Mouse (Mus musculus): ENCODE measurements at regions not wholly inside any gene's neighbourhood (a gene's known extent, or its start where the extent isn't known, plus 50 kb on each side); places are given as distances from the start of the nearest gene placed in this dataset.

DNA sequence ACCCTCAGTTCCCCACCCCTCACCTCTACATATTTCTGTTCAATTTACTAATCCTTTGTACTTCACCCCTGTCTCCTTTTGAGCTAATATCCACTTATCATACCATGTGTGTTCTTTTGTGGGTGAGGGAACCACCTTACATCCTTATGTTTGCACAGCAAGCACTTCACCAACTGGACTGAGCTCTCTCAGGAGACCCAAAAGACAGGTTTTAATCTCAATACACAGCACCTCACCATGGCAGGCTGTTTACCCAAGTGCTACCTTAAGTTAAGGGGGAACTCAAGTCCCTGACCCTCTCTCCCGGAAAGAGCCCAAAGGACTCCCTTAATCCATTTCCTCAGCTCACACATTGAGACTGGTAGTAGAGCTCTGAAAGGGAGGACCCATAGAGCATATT is 62.3 kb upstream of the Agr3 start:
- Histone ChIP-seq H3K27ac (no peak overlapping the region), H3K4me3 (no peak overlapping the region), H3K36me3 (no peaks in the 10 kb centered on the region), H3K9me3 (no peaks in the 10 kb centered on the region), H3K4me1 (no peaks in the 10 kb centered on the region), H3K9ac (no peak overlapping the region), H3K27me3 (no peaks in the 10 kb centered on the region), H3K4me2 (replicated peaks) (no peak overlapping the region)
- no peak for ATAC-seq (ENCODE audit: insufficient number of reproducible peaks, insufficient read depth, low FRiP score, low TSS enrichment)
- 83% methylated on average over 1 of the region's 1 CpGs for WGBS

DNA sequence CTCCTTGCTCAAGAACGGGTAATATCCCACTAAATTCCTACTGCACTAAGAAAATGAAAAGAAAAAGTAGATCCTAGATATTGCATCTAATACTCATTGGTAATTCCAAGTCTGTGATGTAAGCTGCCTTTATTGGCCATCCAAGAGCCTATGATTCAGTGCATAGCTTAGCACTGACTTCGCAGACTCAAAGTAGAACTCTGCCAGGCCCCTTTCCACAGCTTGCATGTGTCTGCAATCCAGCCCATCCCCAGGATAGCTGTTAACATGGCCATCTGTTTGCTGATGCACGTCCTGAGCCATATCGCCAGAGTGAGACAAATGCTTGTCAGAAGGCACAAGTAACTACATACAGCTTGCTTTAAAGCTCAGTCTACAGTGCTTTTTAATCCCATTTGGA is 72.3 kb upstream of the Agr3 start:
- H3K27ac ChIP-seq, result no peak overlapping the region
- WGBS, result 84% methylated on average over 4 of the region's 4 CpGs
- ATAC-seq (ENCODE audit: insufficient number of reproducible peaks, insufficient read depth, low FRiP score, low TSS enrichment), result no peak

DNA sequence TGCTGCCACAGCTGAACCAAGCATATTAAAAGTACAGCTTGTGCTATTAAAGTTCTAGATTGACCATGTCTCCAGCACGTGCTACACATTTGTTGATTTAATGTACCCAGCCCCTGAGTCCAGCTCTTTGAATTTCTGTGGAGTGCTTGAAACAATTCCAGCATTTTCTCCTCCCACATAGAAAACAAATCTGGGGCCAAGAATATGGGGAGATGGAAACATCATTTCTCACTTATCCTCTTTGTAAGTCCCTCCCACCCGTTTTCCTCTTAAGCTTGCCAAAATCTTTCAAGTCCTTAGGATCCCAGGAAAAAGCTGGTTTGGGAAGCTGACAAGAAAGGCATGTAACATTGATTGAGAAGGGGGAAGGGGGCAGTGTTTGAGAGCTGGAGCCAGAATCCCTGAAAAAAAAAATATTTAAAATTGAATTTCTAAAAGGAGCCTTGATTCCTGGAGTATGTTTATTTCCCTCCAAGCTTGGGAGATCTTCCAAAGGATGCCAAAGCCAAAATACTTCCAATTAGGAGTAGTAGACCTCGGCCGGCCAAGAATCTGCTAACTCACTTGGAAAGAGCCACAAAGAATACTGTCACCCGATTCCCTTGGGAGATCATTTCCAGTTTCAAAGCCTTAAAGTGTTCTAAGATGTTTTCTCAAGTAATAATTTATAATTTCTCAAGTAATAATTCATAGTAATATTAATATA is 78.4 kb upstream of the Agr3 start:
- no peak overlapping the region for H3K4me3 ChIP-seq
- ATAC-seq (ENCODE audit: insufficient number of reproducible peaks, insufficient read depth, low FRiP score, low TSS enrichment), result no peak
- no peak overlapping the region for H3K27ac ChIP-seq

More for the DNA sequence above, 72.3 kb upstream of the Agr3 start:
- no peaks in the 10 kb centered on the region for H3K36me3 ChIP-seq
- H3K9ac ChIP-seq, result no peak overlapping the region
- no peak overlapping the region for H3K4me3 ChIP-seq
- H3K9me3 ChIP-seq, result no peaks in the 10 kb centered on the region
- H3K27me3 ChIP-seq, result no peaks in the 10 kb centered on the region
- no peak overlapping the region for H3K4me2 ChIP-seq (replicated peaks)
- H3K4me1 ChIP-seq, result no peaks in the 10 kb centered on the region

DNA sequence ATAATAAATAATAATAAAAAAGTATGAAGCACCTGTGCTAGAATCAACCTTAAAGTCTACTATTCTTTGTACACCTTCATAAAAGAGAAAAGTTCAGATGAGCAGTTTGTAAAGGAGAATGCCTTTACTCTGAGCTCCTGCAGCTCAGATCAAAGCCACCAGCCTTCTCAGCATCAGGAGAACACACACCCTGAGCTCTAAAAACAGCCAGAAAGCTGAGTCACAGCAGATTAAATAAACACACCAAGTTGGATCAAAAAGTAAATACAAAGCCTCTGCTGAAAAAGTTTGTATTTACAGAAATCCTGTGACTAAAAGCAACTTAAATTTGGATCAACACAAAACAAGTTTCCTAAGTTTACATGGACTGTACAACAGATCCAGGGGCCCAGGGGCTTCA is 88.5 kb upstream of the Agr3 start:
- Histone ChIP-seq H3K27me3 (no peaks in the 10 kb centered on the region), H3K9ac (no peak overlapping the region), H3K4me2 (replicated peaks) (no peak overlapping the region), H3K27ac (no peak overlapping the region), H3K4me3 (no peak overlapping the region), H3K36me3 (no peaks in the 10 kb centered on the region), H3K9me3 (no peaks in the 10 kb centered on the region), H3K4me1 (no peaks in the 10 kb centered on the region)
- ATAC-seq (ENCODE audit: insufficient number of reproducible peaks, insufficient read depth, low FRiP score, low TSS enrichment), result no peak

More for the DNA sequence above, 78.4 kb upstream of the Agr3 start:
- Histone ChIP-seq H3K9ac (no peak overlapping the region), H3K36me3 (no peaks in the 10 kb centered on the region), H3K9me3 (no peaks in the 10 kb centered on the region), H3K4me2 (replicated peaks) (no peak overlapping the region), H3K4me1 (no peaks in the 10 kb centered on the region), H3K27me3 (no peaks in the 10 kb centered on the region)
- WGBS, result 72% methylated on average over 5 of the region's 5 CpGs

- Histone ChIP-seq H3K27ac (no peak overlapping the region), H3K4me2 (replicated peaks) (no peak overlapping the region), H3K4me1 (no peaks in the 10 kb centered on the region), H3K9me3 (no peaks in the 10 kb centered on the region), H3K9ac (no peak overlapping the region), H3K4me3 (no peak overlapping the region), H3K27me3 (no peaks in the 10 kb centered on the region), H3K36me3 (no peaks in the 10 kb centered on the region)
- 62% methylated on average over 3 of the region's 3 CpGs for WGBS
- no peak for ATAC-seq (ENCODE audit: insufficient number of reproducible peaks, insufficient read depth, low FRiP score, low TSS enrichment)
Observed at GRCm38 (mm10) chr12:35833285-35833684, 92.1 kb upstream of the Agr3 start.

GRCm38 (mm10) chr12:35831922-35832512 is 93.4 kb upstream of the Agr3 start:
- H3K27me3 ChIP-seq, result no peaks in the 10 kb centered on the region
- no peaks in the 10 kb centered on the region for H3K9me3 ChIP-seq
- H3K4me2 ChIP-seq (replicated peaks), result no peak overlapping the region
- H3K4me1 ChIP-seq, result no peaks in the 10 kb centered on the region
- H3K27ac ChIP-seq, result no peak overlapping the region
- 84% methylated on average over 2 of the region's 2 CpGs for WGBS
- no peak overlapping the region for H3K4me3 ChIP-seq
- H3K9ac ChIP-seq, result no peak overlapping the region
- no peaks in the 10 kb centered on the region for H3K36me3 ChIP-seq
- no peak for ATAC-seq (ENCODE audit: insufficient number of reproducible peaks, insufficient read depth, low FRiP score, low TSS enrichment)

- no peak for ATAC-seq (ENCODE audit: insufficient number of reproducible peaks, insufficient read depth, low FRiP score, low TSS enrichment)
- H3K9me3 ChIP-seq, result no peaks in the 10 kb centered on the region
- H3K4me1 ChIP-seq, result no peaks in the 10 kb centered on the region
- H3K9ac ChIP-seq, result no peak overlapping the region
- H3K27me3 ChIP-seq, result no peaks in the 10 kb centered on the region
- H3K36me3 ChIP-seq, result no peaks in the 10 kb centered on the region
- 11% methylated on average over 5 of the region's 5 CpGs for WGBS
- no peak overlapping the region for H3K4me3 ChIP-seq
- H3K4me2 ChIP-seq (replicated peaks), result no peak overlapping the region
- no peak overlapping the region for H3K27ac ChIP-seq
Observed at GRCm38 (mm10) chr12:35831268-35831667, 94.2 kb upstream of the Agr3 start.

GRCm38 (mm10) chr12:35827797-35828196 is 97.6 kb upstream of the Agr3 start:
- no peaks in the 10 kb centered on the region for H3K36me3 ChIP-seq
- no peaks in the 10 kb centered on the region for H3K9me3 ChIP-seq
- H3K4me2 ChIP-seq (replicated peaks), result no peak overlapping the region
- WGBS, result 68% methylated on average over 2 of the region's 2 CpGs
- no peak for ATAC-seq (ENCODE audit: insufficient number of reproducible peaks, insufficient read depth, low FRiP score, low TSS enrichment)
- no peak overlapping the region for H3K4me3 ChIP-seq
- no peak overlapping the region for H3K9ac ChIP-seq
- H3K27me3 ChIP-seq, result no peaks in the 10 kb centered on the region
- peaks cover 9% of the 10 kb centered on the region for H3K4me1 ChIP-seq
- no peak overlapping the region for H3K27ac ChIP-seq

DNA sequence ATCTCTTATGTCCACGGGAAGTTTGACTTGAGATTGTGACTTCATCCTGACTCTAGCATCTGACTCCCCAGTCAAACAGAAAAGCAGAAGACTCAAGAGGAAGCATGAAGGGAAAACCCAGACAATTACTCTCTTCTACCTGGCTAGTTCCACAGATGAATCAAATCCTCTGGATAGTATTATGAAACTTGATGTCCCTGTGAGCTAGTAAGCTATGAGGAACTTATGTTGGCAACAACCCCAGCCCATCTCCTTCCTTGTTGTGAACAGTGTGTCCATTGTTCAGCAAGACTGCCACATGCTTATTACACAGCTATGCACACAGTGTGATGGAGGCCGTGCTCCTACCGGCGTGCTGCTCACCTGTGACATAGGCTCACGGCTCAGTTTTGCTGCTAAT is 98.4 kb upstream of the Agr3 start:
- peaks cover 9% of the 10 kb centered on the region for H3K4me1 ChIP-seq
- H3K27me3 ChIP-seq, result no peaks in the 10 kb centered on the region
- no peak for ATAC-seq (ENCODE audit: insufficient number of reproducible peaks, insufficient read depth, low FRiP score, low TSS enrichment)
- no peak overlapping the region for H3K4me3 ChIP-seq
- no peak overlapping the region for H3K9ac ChIP-seq
- WGBS, result 85% methylated on average over 5 of the region's 5 CpGs
- no peaks in the 10 kb centered on the region for H3K36me3 ChIP-seq
- H3K27ac ChIP-seq, result no peak overlapping the region
- H3K9me3 ChIP-seq, result no peaks in the 10 kb centered on the region
- H3K4me2 ChIP-seq (replicated peaks), result no peak overlapping the region

GRCm38 (mm10) chr12:35824587-35824987 is 100.8 kb upstream of the Agr3 start:
- WGBS, result 5% methylated on average over 5 of the region's 5 CpGs
- no peak for ATAC-seq (ENCODE audit: insufficient number of reproducible peaks, insufficient read depth, low FRiP score, low TSS enrichment)

GRCm38 (mm10) chr12:35799261-35799660 is 126.2 kb upstream of the Agr3 start:
- H3K27ac ChIP-seq, result no peak overlapping the region
- no peak for ATAC-seq (ENCODE audit: insufficient number of reproducible peaks, insufficient read depth, low FRiP score, low TSS enrichment)
- no peaks in the 10 kb centered on the region for H3K4me1 ChIP-seq
- no peaks in the 10 kb centered on the region for H3K27me3 ChIP-seq
- H3K4me2 ChIP-seq (replicated peaks), result no peak overlapping the region
- no peaks in the 10 kb centered on the region for H3K36me3 ChIP-seq
- no peaks in the 10 kb centered on the region for H3K9me3 ChIP-seq
- no peak overlapping the region for H3K9ac ChIP-seq
- WGBS, result 84% methylated on average over 2 of the region's 2 CpGs
- H3K4me3 ChIP-seq, result no peak overlapping the region

More at GRCm38 (mm10) chr12:35824587-35824987, 100.8 kb upstream of the Agr3 start:
- H3K4me3 ChIP-seq, result no peak overlapping the region
- no peaks in the 10 kb centered on the region for H3K27me3 ChIP-seq
- H3K9me3 ChIP-seq, result no peaks in the 10 kb centered on the region
- H3K4me1 ChIP-seq, result peaks cover 9% of the 10 kb centered on the region
- H3K4me2 ChIP-seq (replicated peaks), result 0 out of 2 replicates have a peak overlapping the region, but pooled peaks have one; percentile 7
- 0 out of 2 replicates have a peak overlapping the region, but pooled peaks have one; percentile 54 for H3K27ac ChIP-seq
- no peaks in the 10 kb centered on the region for H3K36me3 ChIP-seq
- no peak overlapping the region for H3K9ac ChIP-seq

DNA sequence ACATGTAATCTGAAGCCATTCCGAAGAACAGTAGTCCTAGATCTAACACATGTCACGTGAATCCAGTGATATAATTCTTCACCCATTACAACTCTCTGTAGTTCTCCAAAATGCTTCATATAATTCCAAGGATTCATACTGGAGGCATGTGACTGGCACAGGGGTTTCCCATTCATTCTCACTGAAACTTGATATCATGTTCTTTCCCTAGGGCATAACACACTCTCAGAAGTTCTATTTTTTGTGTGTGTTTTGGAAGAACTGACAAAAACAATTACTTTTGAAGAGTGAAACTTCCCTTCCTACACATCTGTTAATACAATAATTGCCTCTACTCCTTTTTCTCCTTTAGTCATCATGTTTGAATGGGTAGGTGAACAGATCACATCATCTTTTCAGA is 150.0 kb upstream of the Agr3 start:
- Histone ChIP-seq H3K4me3 (no peak overlapping the region), H3K36me3 (no peaks in the 10 kb centered on the region), H3K4me1 (no peaks in the 10 kb centered on the region), H3K27me3 (no peaks in the 10 kb centered on the region), H3K4me2 (replicated peaks) (no peak overlapping the region), H3K27ac (no peak overlapping the region), H3K9ac (no peak overlapping the region), H3K9me3 (no peaks in the 10 kb centered on the region)
- WGBS, result 76% methylated on average over 2 of the region's 2 CpGs
- no peak for ATAC-seq (ENCODE audit: insufficient number of reproducible peaks, insufficient read depth, low FRiP score, low TSS enrichment)
